Mouse (Mus musculus): ENCODE results near the gene Ciao2a. TPM values are rescaled to one million over a fixed set of nuclear protein-coding genes. Genes with fewer than 3 reads are reported as not detected.

Ciao2a gene
- polyA plus RNA-seq, 1 experiment, result 37.4 TPM

GRCm38 (mm10) chr9:66146141-66146540 lies 19.7 kb downstream of the Ciao2a start:
- H3K27me3 ChIP-seq (ENCODE audit: control insufficient read depth, insufficient read depth, low read length, poor library complexity, severe bottlenecking), result no peaks in the 10 kb centered on the region
- H3K36me3 ChIP-seq (ENCODE audit: control insufficient read depth, insufficient read depth, low read length, poor library complexity, severe bottlenecking), result no peaks in the 10 kb centered on the region
- no peak overlapping the region for H3K9ac ChIP-seq (ENCODE audit: low read depth, poor library complexity, severe bottlenecking)
- H3K4me3 ChIP-seq (ENCODE audit: low read depth, low read length), result no peak overlapping the region
- H3K27ac ChIP-seq (ENCODE audit: insufficient read depth, low read length), result no peak overlapping the region
- TF ChIP-seq CTCF (IDR thresholded peaks at IDR 0.05; ENCODE audit: low read depth, low read length) (no peak), POLR2A (IDR thresholded peaks at IDR 0.05; ENCODE audit: insufficient read depth, low read length) (no peak), EP300 (IDR thresholded peaks at IDR 0.05; ENCODE audit: insufficient read depth, low read depth, low read length) (no peak)
- no peaks in the 10 kb centered on the region for H3K9me3 ChIP-seq (replicated peaks; ENCODE audit: control insufficient read depth, insufficient read depth, low read length, poor library complexity, severe bottlenecking)
- no peaks in the 10 kb centered on the region for H3K4me1 ChIP-seq (ENCODE audit: control insufficient read depth, insufficient read depth, low read length)

- no peak overlapping the region for H3K27ac ChIP-seq (ENCODE audit: insufficient read depth, low read length)
- no peaks in the 10 kb centered on the region for H3K9me3 ChIP-seq (replicated peaks; ENCODE audit: control insufficient read depth, insufficient read depth, low read length, poor library complexity, severe bottlenecking)
- no peaks in the 10 kb centered on the region for H3K27me3 ChIP-seq (ENCODE audit: control insufficient read depth, insufficient read depth, low read length, poor library complexity, severe bottlenecking)
- no peak overlapping the region for H3K9ac ChIP-seq (ENCODE audit: low read depth, poor library complexity, severe bottlenecking)
- TF ChIP-seq CTCF (IDR thresholded peaks at IDR 0.05; ENCODE audit: low read depth, low read length), result no peak
- no peak for TF ChIP-seq POLR2A (IDR thresholded peaks at IDR 0.05; ENCODE audit: insufficient read depth, low read length)
- TF ChIP-seq EP300 (IDR thresholded peaks at IDR 0.05; ENCODE audit: insufficient read depth, low read depth, low read length), result no peak
- H3K4me3 ChIP-seq (ENCODE audit: low read depth, low read length), result no peak overlapping the region
- no peaks in the 10 kb centered on the region for H3K4me1 ChIP-seq (ENCODE audit: control insufficient read depth, insufficient read depth, low read length)
- no peaks in the 10 kb centered on the region for H3K36me3 ChIP-seq (ENCODE audit: control insufficient read depth, insufficient read depth, low read length, poor library complexity, severe bottlenecking)
These were observed 25.6 kb downstream of the Ciao2a start for GRCm38 (mm10) chr9:66152011-66152410.

GRCm38 (mm10) chr9:66153594-66153993 lies 27.2 kb downstream of the Ciao2a start:
- Histone ChIP-seq H3K27ac (ENCODE audit: insufficient read depth, low read length) (no peak overlapping the region), H3K4me1 (ENCODE audit: control insufficient read depth, insufficient read depth, low read length) (no peaks in the 10 kb centered on the region), H3K4me3 (ENCODE audit: low read depth, low read length) (no peak overlapping the region), H3K36me3 (ENCODE audit: control insufficient read depth, insufficient read depth, low read length, poor library complexity, severe bottlenecking) (no peaks in the 10 kb centered on the region), H3K9me3 (replicated peaks; ENCODE audit: control insufficient read depth, insufficient read depth, low read length, poor library complexity, severe bottlenecking) (no peaks in the 10 kb centered on the region), H3K27me3 (ENCODE audit: control insufficient read depth, insufficient read depth, low read length, poor library complexity, severe bottlenecking) (no peaks in the 10 kb centered on the region; the same call in 1 of the 2 replicates), H3K9ac (ENCODE audit: low read depth, poor library complexity, severe bottlenecking) (no peak overlapping the region)
- TF ChIP-seq POLR2A (IDR thresholded peaks at IDR 0.05; ENCODE audit: insufficient read depth, low read length) (no peak), CTCF (IDR thresholded peaks at IDR 0.05; ENCODE audit: low read depth, low read length) (no peak), EP300 (IDR thresholded peaks at IDR 0.05; ENCODE audit: insufficient read depth, low read depth, low read length) (no peak)

GRCm38 (mm10) chr9:66154013-66154412 lies 27.6 kb downstream of the Ciao2a start:
- no peak overlapping the region for H3K4me3 ChIP-seq (ENCODE audit: low read depth, low read length)
- no peak overlapping the region for H3K27ac ChIP-seq (ENCODE audit: insufficient read depth, low read length)
- H3K9me3 ChIP-seq (replicated peaks; ENCODE audit: control insufficient read depth, insufficient read depth, low read length, poor library complexity, severe bottlenecking), result no peaks in the 10 kb centered on the region
- no peaks in the 10 kb centered on the region; the same call in 1 of the 2 replicates for H3K27me3 ChIP-seq (ENCODE audit: control insufficient read depth, insufficient read depth, low read length, poor library complexity, severe bottlenecking)
- TF ChIP-seq POLR2A (IDR thresholded peaks at IDR 0.05; ENCODE audit: insufficient read depth, low read length) (no peak), CTCF (IDR thresholded peaks at IDR 0.05; ENCODE audit: low read depth, low read length) (no peak), EP300 (IDR thresholded peaks at IDR 0.05; ENCODE audit: insufficient read depth, low read depth, low read length) (no peak)
- no peaks in the 10 kb centered on the region for H3K36me3 ChIP-seq (ENCODE audit: control insufficient read depth, insufficient read depth, low read length, poor library complexity, severe bottlenecking)
- H3K4me1 ChIP-seq (ENCODE audit: control insufficient read depth, insufficient read depth, low read length), result no peaks in the 10 kb centered on the region
- H3K9ac ChIP-seq (ENCODE audit: low read depth, poor library complexity, severe bottlenecking), result no peak overlapping the region

DNA sequence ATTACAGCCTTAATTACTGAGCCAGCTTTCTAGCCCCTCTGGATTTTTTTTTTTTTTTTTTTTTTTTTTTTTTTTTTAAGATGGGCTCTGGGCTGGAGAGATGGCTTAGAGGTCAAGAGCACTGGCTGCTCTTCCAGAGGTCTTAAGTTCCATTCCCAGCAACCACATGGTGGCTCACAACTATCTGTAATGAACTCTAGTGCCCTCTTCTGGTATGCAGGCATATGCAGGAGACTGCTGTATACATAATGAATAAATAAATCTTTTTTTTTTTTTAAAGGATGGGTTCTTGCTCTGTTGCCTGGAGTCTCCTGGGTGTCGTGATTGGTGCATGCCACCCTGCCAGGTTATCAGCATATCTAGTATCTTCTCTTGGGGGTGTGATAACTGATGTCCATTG lies 29.1 kb downstream of the Ciao2a start:
- Histone ChIP-seq H3K27ac (ENCODE audit: insufficient read depth, low read length) (no peak overlapping the region), H3K27me3 (ENCODE audit: control insufficient read depth, insufficient read depth, low read length, poor library complexity, severe bottlenecking) (no peaks in the 10 kb centered on the region; the same call in none of the 2 replicates), H3K4me1 (ENCODE audit: control insufficient read depth, insufficient read depth, low read length) (no peaks in the 10 kb centered on the region), H3K9me3 (replicated peaks; ENCODE audit: control insufficient read depth, insufficient read depth, low read length, poor library complexity, severe bottlenecking) (peaks cover 2% of the 10 kb centered on the region; the same call in 1 of the 2 replicates), H3K9ac (ENCODE audit: low read depth, poor library complexity, severe bottlenecking) (no peak overlapping the region), H3K36me3 (ENCODE audit: control insufficient read depth, insufficient read depth, low read length, poor library complexity, severe bottlenecking) (no peaks in the 10 kb centered on the region), H3K4me3 (ENCODE audit: low read depth, low read length) (no peak overlapping the region)
- TF ChIP-seq CTCF (IDR thresholded peaks at IDR 0.05; ENCODE audit: low read depth, low read length) (no peak), EP300 (IDR thresholded peaks at IDR 0.05; ENCODE audit: insufficient read depth, low read depth, low read length) (no peak), POLR2A (IDR thresholded peaks at IDR 0.05; ENCODE audit: insufficient read depth, low read length) (no peak)

- peak; percentile 44 for TF ChIP-seq CTCF (IDR thresholded peaks at IDR 0.05; ENCODE audit: low read depth, low read length)
- no peak for TF ChIP-seq POLR2A (IDR thresholded peaks at IDR 0.05; ENCODE audit: insufficient read depth, low read length)
- no peaks in the 10 kb centered on the region for H3K4me1 ChIP-seq (ENCODE audit: control insufficient read depth, insufficient read depth, low read length)
- peak within 1 kb of the TSS; percentile 75 for H3K4me3 ChIP-seq (ENCODE audit: low read depth, low read length)
- H3K9ac ChIP-seq (ENCODE audit: low read depth, poor library complexity, severe bottlenecking), result peak within 1 kb of the TSS; percentile 47
- H3K27ac ChIP-seq (ENCODE audit: insufficient read depth, low read length), result no peak within 1 kb of the TSS
- no peaks in the 10 kb centered on the region; the same call in none of the 2 replicates for H3K27me3 ChIP-seq (ENCODE audit: control insufficient read depth, insufficient read depth, low read length, poor library complexity, severe bottlenecking)
- no peaks in the 10 kb centered on the region for H3K36me3 ChIP-seq (ENCODE audit: control insufficient read depth, insufficient read depth, low read length, poor library complexity, severe bottlenecking)
- H3K9me3 ChIP-seq (replicated peaks; ENCODE audit: control insufficient read depth, insufficient read depth, low read length, poor library complexity, severe bottlenecking), result peaks cover 2% of the 10 kb centered on the region; the same call in 1 of the 2 replicates
These were observed 31.8 kb downstream of the Ciao2a start, which contains the start of gene Dapk2 for GRCm38 (mm10) chr9:66157958-66158830. Gene Dapk2, plus strand, starts transcription at chr9:66158223.

All from ES-Bruce4 (cell line).